Mouse (Mus musculus) left cerebral cortex, postnatal 36 days (tissue): ENCODE measurements around the gene Rflnb. TPM values are rescaled to one million over a fixed set of nuclear protein-coding genes. Genes with fewer than 3 reads are reported as not detected.

Experiments
- DNase-seq, 2 experiments: peaks; one replicate each; pipeline ENCODE4 v3.0.0; 2021 to 2022; ENCODE audit warnings: low spot score in 2 of 2, mixed read lengths in 1 of 2
- intact Hi-C: fragments of 180-260 bp; cut with DNase I; formaldehyde crosslinking; loops from one replicate; pipeline ENCODE4 v1.15.1; 2025
- total RNA-seq, 2 experiments: library from RNA; stranded (reverse); gene quantifications; 2 replicates each; pipeline ENCODE4 v1.2.3; 2021

Rflnb gene
- total RNA-seq = 1 to 10 TPM; 8.1 to 9.2 TPM

GRCm38 (mm10) chr11:76027139-76028071, at the start of gene Rflnb:
Rflnb (minus strand) TSS chr11:76027782.
- intact Hi-C loops = no loop called here

GRCm38 (mm10) chr11:76077341-76077740, 49.8 kb upstream of the Rflnb start:
- DNase-seq = no peak
- intact Hi-C loops = no loop called here

More at GRCm38 (mm10) chr11:76027139-76028071, at the start of gene Rflnb:
- peak; percentile 62 to 66 for DNase-seq

GRCm38 (mm10) chr11:76074296-76075093, 46.9 kb upstream of the Rflnb start:
- no peak for DNase-seq
- intact Hi-C loops = no loop called here

GRCm38 (mm10) chr11:76069816-76070215, 42.2 kb upstream of the Rflnb start:
- intact Hi-C loops = no loop called here

GRCm38 (mm10) chr11:76066563-76067156, 39.1 kb upstream of the Rflnb start:
- no peak for DNase-seq
- intact Hi-C loops = no loop called here

More at GRCm38 (mm10) chr11:76069816-76070215, 42.2 kb upstream of the Rflnb start:
- DNase-seq = no peak

GRCm38 (mm10) chr11:76065521-76066095, 38.0 kb upstream of the Rflnb start:
- DNase-seq = no peak
- intact Hi-C loops = no loop called here

GRCm38 (mm10) chr11:76064411-76064810, 36.8 kb upstream of the Rflnb start:
- DNase-seq = no peak
- intact Hi-C loops = no loop called here

- intact Hi-C loops = no loop called here
These were observed 33.3 kb upstream of the Rflnb start for GRCm38 (mm10) chr11:76060906-76061305.

GRCm38 (mm10) chr11:76059971-76060370, 32.4 kb upstream of the Rflnb start:
- intact Hi-C loops = no loop called here

More at GRCm38 (mm10) chr11:76060906-76061305, 33.3 kb upstream of the Rflnb start:
- DNase-seq = no peak

GRCm38 (mm10) chr11:76056487-76056886, 28.9 kb upstream of the Rflnb start:
- DNase-seq = no peak
- intact Hi-C loops = no loop called here

More at GRCm38 (mm10) chr11:76059971-76060370, 32.4 kb upstream of the Rflnb start:
- no peak for DNase-seq

GRCm38 (mm10) chr11:76052496-76052895, 24.9 kb upstream of the Rflnb start:
- intact Hi-C loops = no loop called here

GRCm38 (mm10) chr11:76050967-76051512, 23.5 kb upstream of the Rflnb start:
- intact Hi-C loops = no loop called here
- no peak for DNase-seq

More at GRCm38 (mm10) chr11:76052496-76052895, 24.9 kb upstream of the Rflnb start:
- DNase-seq = no peak

- intact Hi-C loops = no loop called here
- DNase-seq = no peak
These were observed 22.9 kb upstream of the Rflnb start for GRCm38 (mm10) chr11:76050509-76050908.

GRCm38 (mm10) chr11:76045367-76045766, 17.8 kb upstream of the Rflnb start:
- DNase-seq = no peak
- intact Hi-C loops = no loop called here

GRCm38 (mm10) chr11:76044468-76044867, 16.9 kb upstream of the Rflnb start:
- no peak for DNase-seq
- intact Hi-C loops = no loop called here

- peak; percentile 61 to 65 for DNase-seq
- intact Hi-C loops = no loop called here
These were observed 15.3 kb upstream of the Rflnb start for GRCm38 (mm10) chr11:76042882-76043281.

- no peak for DNase-seq
- intact Hi-C loops = no loop called here
These were observed 14.6 kb upstream of the Rflnb start for GRCm38 (mm10) chr11:76042041-76042638.

GRCm38 (mm10) chr11:76040761-76041376, 13.3 kb upstream of the Rflnb start:
- intact Hi-C loops = no loop called here
- no peak for DNase-seq
